Mouse (Mus musculus): ENCODE results near the gene Arhgap9. TPM values are rescaled to one million over a fixed set of nuclear protein-coding genes. Genes with fewer than 3 reads are reported as not detected.
A peak's percentile ranks its signal among the peaks of the same experiment; 100 is the strongest.

Arhgap9 gene
- polyA plus RNA-seq, 1 experiment, result 105 TPM

DNA sequence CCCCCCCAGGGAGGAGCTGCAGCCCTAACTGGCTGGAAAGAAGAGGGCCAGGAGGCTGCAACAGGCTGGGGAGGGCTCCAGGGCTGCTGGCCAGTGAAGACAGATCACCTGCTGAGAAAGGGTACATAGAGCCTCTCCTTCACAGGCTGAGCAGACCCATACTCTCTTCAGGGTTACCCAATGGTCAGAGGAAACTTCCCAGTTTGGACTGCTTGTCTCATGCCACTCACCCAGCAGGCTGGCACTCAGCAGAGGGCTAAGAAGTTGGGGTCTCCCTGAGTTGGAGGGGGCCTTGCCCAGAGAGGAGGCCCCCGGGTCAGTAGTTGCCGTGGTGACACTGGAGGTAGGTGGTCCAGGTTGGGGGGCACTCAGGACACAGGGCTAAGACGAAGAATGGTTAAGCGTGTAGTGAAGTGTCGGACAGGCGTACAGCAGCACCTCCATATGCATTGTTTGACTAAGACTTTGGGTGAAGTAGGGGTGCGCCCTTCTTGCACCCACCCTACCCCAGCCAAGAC is 37.6 kb upstream of the Arhgap9 start:
- H3K27ac ChIP-seq (ENCODE audit: control insufficient read depth, insufficient read depth, low read length), result no peak overlapping the region
- peaks cover 60% of the 10 kb centered on the region for H3K36me3 ChIP-seq (ENCODE audit: control insufficient read depth, insufficient read depth, low read length)
- WGBS, result 97% methylated on average over 7 of the region's 7 CpGs
- DNase-seq, result no peak
- H3K4me3 ChIP-seq (ENCODE audit: control insufficient read depth, insufficient read depth, low read length), result no peak overlapping the region
- no peak for TF ChIP-seq POLR2A (IDR thresholded peaks at IDR 0.05; ENCODE audit: control insufficient read depth, extremely low read depth, insufficient read depth, low read length, poor library complexity)
- no peak for TF ChIP-seq CTCF (IDR thresholded peaks at IDR 0.05; ENCODE audit: borderline replicate concordance, control insufficient read depth, extremely low read depth, insufficient read depth, low read length, poor library complexity)
- peaks cover 16% of the 10 kb centered on the region for H3K4me1 ChIP-seq (replicated peaks; ENCODE audit: control insufficient read depth, insufficient read depth, low read length)
- H3K27me3 ChIP-seq (ENCODE audit: control insufficient read depth, insufficient read depth, low read length), result no peaks in the 10 kb centered on the region

DNA sequence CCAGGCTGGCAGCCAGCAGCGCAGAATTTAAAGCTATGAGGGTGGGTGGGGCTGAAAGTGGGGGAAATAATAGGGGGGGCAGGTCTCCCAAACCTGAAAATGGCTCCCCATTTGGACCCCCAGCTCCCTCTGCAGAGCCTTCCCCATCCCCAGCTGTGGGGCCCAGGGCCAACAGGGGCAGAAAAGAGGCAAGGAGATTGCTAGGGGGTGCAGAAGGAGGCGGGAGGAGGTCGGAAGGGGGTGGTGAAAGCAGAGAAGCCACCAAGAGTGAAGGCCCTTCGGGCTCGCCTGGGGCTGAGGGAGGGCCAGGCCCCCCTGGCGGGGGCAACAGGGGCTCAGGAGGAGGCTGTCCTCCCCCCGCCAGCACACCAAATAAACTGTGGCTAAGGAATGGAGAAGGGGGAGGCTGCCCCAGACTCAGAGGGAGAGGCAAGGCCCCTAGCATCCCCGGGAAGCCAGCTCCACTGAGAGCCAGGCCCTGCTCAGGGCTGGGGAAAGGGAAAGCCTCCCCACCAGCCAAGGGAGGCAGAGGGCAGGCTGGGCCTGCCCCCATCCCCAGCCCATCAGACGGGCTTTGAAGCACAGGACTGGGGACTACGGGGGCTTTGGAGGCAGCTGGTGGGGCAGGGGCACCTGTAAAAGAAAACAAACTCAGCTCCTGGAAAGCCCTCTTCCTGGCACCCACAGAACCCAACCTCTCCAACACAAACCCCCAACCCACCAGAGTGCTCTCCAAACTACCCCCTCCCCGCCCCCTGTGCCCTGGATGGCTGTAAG is 36.9 kb upstream of the Arhgap9 start:
- Histone ChIP-seq H3K27me3 (ENCODE audit: control insufficient read depth, insufficient read depth, low read length) (no peaks in the 10 kb centered on the region), H3K36me3 (ENCODE audit: control insufficient read depth, insufficient read depth, low read length) (peaks cover 59% of the 10 kb centered on the region), H3K4me1 (replicated peaks; ENCODE audit: control insufficient read depth, insufficient read depth, low read length) (peaks cover 22% of the 10 kb centered on the region), H3K27ac (ENCODE audit: control insufficient read depth, insufficient read depth, low read length) (no peak overlapping the region), H3K4me3 (ENCODE audit: control insufficient read depth, insufficient read depth, low read length) (no peak overlapping the region)
- DNase-seq, result no peak
- TF ChIP-seq POLR2A (IDR thresholded peaks at IDR 0.05; ENCODE audit: control insufficient read depth, extremely low read depth, insufficient read depth, low read length, poor library complexity) (no peak), CTCF (IDR thresholded peaks at IDR 0.05; ENCODE audit: borderline replicate concordance, control insufficient read depth, extremely low read depth, insufficient read depth, low read length, poor library complexity) (no peak)
- 90% methylated on average over 11 of the region's 11 CpGs for WGBS

DNA sequence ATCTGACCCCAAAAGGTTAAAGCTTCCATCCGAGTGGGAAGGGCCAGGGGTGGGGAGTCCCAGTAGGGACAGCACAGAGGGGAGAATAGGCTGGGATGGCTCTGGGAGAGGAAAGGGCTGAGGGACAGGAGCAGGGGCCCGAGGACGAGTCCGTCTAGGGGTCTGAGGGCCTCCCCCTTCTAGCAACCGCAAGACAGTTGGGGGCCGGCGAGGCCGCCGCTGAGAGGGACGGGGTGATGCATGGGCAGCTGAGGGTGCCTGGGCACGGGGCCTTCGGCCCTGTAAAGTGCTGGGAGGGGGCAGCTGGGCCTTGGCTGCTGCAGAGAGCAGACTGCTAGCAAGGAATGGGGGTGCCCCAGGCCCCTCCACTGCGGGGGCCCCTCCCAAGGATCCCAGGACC is 36.1 kb upstream of the Arhgap9 start:
- no peak for DNase-seq
- H3K4me3 ChIP-seq (ENCODE audit: control insufficient read depth, insufficient read depth, low read length), result no peak overlapping the region
- 97% methylated on average over 12 of the region's 13 CpGs for WGBS
- peaks cover 22% of the 10 kb centered on the region for H3K4me1 ChIP-seq (replicated peaks; ENCODE audit: control insufficient read depth, insufficient read depth, low read length)
- no peaks in the 10 kb centered on the region for H3K27me3 ChIP-seq (ENCODE audit: control insufficient read depth, insufficient read depth, low read length)
- H3K36me3 ChIP-seq (ENCODE audit: control insufficient read depth, insufficient read depth, low read length), result peaks cover 52% of the 10 kb centered on the region
- no peak overlapping the region for H3K27ac ChIP-seq (ENCODE audit: control insufficient read depth, insufficient read depth, low read length)
- no peak for TF ChIP-seq CTCF (IDR thresholded peaks at IDR 0.05; ENCODE audit: borderline replicate concordance, control insufficient read depth, extremely low read depth, insufficient read depth, low read length, poor library complexity)
- TF ChIP-seq POLR2A (IDR thresholded peaks at IDR 0.05; ENCODE audit: control insufficient read depth, extremely low read depth, insufficient read depth, low read length, poor library complexity), result no peak

DNA sequence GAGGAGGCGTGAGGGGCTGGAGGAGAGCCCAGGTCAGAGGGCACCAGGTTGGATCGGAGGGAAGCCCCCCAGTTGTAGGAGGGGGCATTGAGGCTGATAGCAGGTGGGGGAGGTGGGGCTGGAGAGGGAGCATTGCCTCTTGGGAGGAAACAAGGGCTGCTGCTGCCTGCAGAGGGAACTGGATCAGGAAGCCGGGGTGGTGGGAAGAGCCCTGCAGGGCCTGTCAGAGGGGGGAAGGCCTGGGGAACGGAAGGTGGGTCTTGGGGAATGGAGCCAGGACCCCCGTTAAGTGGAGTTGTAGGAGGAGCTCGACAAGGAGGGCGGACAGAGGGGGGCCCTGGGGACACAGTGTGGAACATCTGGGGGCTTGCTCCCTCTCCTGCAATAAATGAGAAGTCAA is 35.6 kb upstream of the Arhgap9 start:
- H3K36me3 ChIP-seq (ENCODE audit: control insufficient read depth, insufficient read depth, low read length), result peaks cover 48% of the 10 kb centered on the region
- WGBS, result 92% methylated on average over 7 of the region's 7 CpGs
- H3K4me1 ChIP-seq (replicated peaks; ENCODE audit: control insufficient read depth, insufficient read depth, low read length), result peaks cover 22% of the 10 kb centered on the region
- no peak overlapping the region for H3K4me3 ChIP-seq (ENCODE audit: control insufficient read depth, insufficient read depth, low read length)
- TF ChIP-seq POLR2A (IDR thresholded peaks at IDR 0.05; ENCODE audit: control insufficient read depth, extremely low read depth, insufficient read depth, low read length, poor library complexity) (no peak), CTCF (IDR thresholded peaks at IDR 0.05; ENCODE audit: borderline replicate concordance, control insufficient read depth, extremely low read depth, insufficient read depth, low read length, poor library complexity) (no peak)
- no peak for DNase-seq
- H3K27ac ChIP-seq (ENCODE audit: control insufficient read depth, insufficient read depth, low read length), result no peak overlapping the region
- H3K27me3 ChIP-seq (ENCODE audit: control insufficient read depth, insufficient read depth, low read length), result no peaks in the 10 kb centered on the region

DNA sequence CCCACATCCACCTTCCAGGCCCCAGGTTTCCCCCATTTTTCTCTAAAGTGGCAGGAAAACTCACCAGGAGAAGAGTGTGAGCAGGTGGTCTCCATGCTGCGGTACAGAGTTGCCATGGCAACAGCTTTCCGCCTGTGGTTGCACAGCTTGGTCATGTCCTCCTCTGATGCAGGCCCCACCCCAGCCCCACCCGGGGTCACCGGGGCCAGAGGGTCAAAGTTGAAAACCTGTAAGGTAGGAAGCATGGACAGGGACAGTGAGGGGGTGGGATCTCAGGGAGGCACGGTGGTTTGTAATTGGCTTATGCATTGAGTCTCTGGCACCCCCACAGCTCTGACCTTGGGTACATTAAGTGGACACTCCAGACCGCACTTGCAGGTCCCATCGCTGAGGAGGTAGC is 35.0 kb upstream of the Arhgap9 start:
- Histone ChIP-seq H3K4me3 (ENCODE audit: control insufficient read depth, insufficient read depth, low read length) (no peak overlapping the region), H3K27ac (ENCODE audit: control insufficient read depth, insufficient read depth, low read length) (no peak overlapping the region), H3K4me1 (replicated peaks; ENCODE audit: control insufficient read depth, insufficient read depth, low read length) (peaks cover 25% of the 10 kb centered on the region), H3K36me3 (ENCODE audit: control insufficient read depth, insufficient read depth, low read length) (peaks cover 42% of the 10 kb centered on the region), H3K27me3 (ENCODE audit: control insufficient read depth, insufficient read depth, low read length) (no peaks in the 10 kb centered on the region)
- TF ChIP-seq CTCF (IDR thresholded peaks at IDR 0.05; ENCODE audit: borderline replicate concordance, control insufficient read depth, extremely low read depth, insufficient read depth, low read length, poor library complexity) (no peak), POLR2A (IDR thresholded peaks at IDR 0.05; ENCODE audit: control insufficient read depth, extremely low read depth, insufficient read depth, low read length, poor library complexity) (no peak)
- DNase-seq, result peak; percentile 17
- WGBS, result 72% methylated on average over 7 of the region's 7 CpGs

DNA sequence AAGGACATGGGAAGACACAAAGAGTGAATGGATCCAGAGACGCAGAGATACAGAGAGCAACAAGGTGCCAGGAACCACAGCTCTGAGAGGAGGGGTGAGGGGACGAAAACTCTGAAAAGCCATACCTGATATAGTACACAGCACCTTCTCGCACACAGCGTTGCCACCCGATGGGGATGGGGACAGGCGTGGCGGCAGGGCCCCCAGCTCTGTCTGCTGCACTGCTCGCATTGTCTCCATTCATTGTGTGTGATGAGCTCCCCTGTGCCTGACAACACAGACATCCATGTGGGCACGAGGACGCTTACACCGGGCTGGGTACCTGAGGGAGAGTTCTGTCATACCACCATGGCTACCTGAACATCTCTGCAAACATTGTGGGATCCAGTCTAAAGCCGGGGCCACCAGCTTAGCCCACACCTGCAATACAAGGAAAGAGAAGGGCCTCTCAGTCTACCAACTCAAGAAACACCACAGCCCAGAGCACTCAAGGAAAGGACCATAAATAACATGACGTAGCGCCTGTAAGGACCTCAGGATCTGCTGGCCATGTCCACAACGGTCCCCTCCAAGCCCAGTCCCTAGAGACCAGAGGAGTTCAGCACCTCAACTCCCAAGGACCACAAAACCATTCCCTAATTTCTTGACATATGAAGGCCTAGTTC is 34.4 kb upstream of the Arhgap9 start:
- Histone ChIP-seq H3K4me3 (ENCODE audit: control insufficient read depth, insufficient read depth, low read length) (no peak overlapping the region), H3K27me3 (ENCODE audit: control insufficient read depth, insufficient read depth, low read length) (no peaks in the 10 kb centered on the region), H3K4me1 (replicated peaks; ENCODE audit: control insufficient read depth, insufficient read depth, low read length) (peaks cover 25% of the 10 kb centered on the region), H3K27ac (ENCODE audit: control insufficient read depth, insufficient read depth, low read length) (no peak overlapping the region; the same call in 1 of the 2 replicates), H3K36me3 (ENCODE audit: control insufficient read depth, insufficient read depth, low read length) (peaks cover 35% of the 10 kb centered on the region)
- 71% methylated on average over 15 of the region's 15 CpGs for WGBS
- TF ChIP-seq CTCF (IDR thresholded peaks at IDR 0.05; ENCODE audit: borderline replicate concordance, control insufficient read depth, extremely low read depth, insufficient read depth, low read length, poor library complexity) (no peak), POLR2A (IDR thresholded peaks at IDR 0.05; ENCODE audit: control insufficient read depth, extremely low read depth, insufficient read depth, low read length, poor library complexity) (no peak)
- DNase-seq, result no peak
